Mouse (Mus musculus): Measurements from ENCODE around the gene Aunip. TPM values are rescaled to one million over a fixed set of nuclear protein-coding genes. Genes with fewer than 3 reads are reported as not detected.

The Aunip gene
- polyA plus RNA-seq, 1 experiment from 2014 or later, result 6.9 TPM

DNA sequence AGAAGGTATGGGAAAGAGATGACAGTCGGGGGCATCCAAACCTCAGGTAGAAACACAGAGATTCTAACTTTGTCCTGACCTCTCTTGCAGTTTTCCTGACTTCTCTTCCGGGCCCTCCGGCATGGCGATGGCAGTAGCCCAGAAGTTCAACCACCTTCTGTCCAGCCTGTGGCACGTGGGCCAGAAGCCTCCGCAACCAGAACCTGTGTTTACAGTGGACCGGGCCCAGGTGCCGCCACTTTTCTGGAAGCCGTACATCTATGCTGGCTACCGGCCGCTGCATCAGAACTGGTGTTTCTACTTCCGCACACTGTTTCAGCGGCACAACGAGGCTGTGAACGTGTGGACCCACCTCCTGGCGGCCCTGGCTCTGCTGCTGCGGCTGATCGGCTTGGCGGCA lies 4.1 kb upstream of the Aunip start:
- no peak for TF ChIP-seq EP300 (IDR thresholded peaks at IDR 0.05; ENCODE audit: low read depth)
- TF ChIP-seq CTCF (IDR thresholded peaks at IDR 0.05; ENCODE audit: low read depth), result no peak
- Histone ChIP-seq H3K4me1 (ENCODE audit: insufficient read depth) (peaks cover 30% of the 10 kb centered on the region), H3K27me3 (ENCODE audit: insufficient read depth, low read length) (no peaks in the 10 kb centered on the region), H3K4me3 (ENCODE audit: low read depth, low read length) (no peak overlapping the region), H3K27ac (ENCODE audit: low read depth) (no peak overlapping the region), H3K9me3 (ENCODE audit: low read length) (no peaks in the 10 kb centered on the region), H3K36me3 (replicated peaks; ENCODE audit: insufficient read depth, low read length) (peaks cover 8% of the 10 kb centered on the region; the same call in 1 of the 2 replicates), H3K9ac (replicated peaks) (no peak overlapping the region), H3K4me2 (ENCODE audit: low read depth, low read length) (no peak overlapping the region)
- ATAC-seq (no peak), DNase-seq (no peak)
- 93% methylated on average over 19 of the region's 19 CpGs for WGBS (ENCODE audit: insufficient replicate concordance)

- DNase-seq, result no peak
- Histone ChIP-seq H3K4me2 (ENCODE audit: low read depth, low read length) (peak overlapping the region; percentile 96), H3K36me3 (replicated peaks; ENCODE audit: insufficient read depth, low read length) (peaks cover 10% of the 10 kb centered on the region; the same call in 1 of the 2 replicates), H3K4me1 (ENCODE audit: insufficient read depth) (peaks cover 40% of the 10 kb centered on the region), H3K4me3 (ENCODE audit: low read depth, low read length) (peak overlapping the region; percentile 70; the same call in 1 of the 2 replicates), H3K9ac (replicated peaks) (no peak overlapping the region), H3K27me3 (ENCODE audit: insufficient read depth, low read length) (no peaks in the 10 kb centered on the region), H3K27ac (ENCODE audit: low read depth) (no peak overlapping the region), H3K9me3 (ENCODE audit: low read length) (no peaks in the 10 kb centered on the region)
- TF ChIP-seq EP300 (IDR thresholded peaks at IDR 0.05; ENCODE audit: low read depth) (no peak), CTCF (IDR thresholded peaks at IDR 0.05; ENCODE audit: low read depth) (no peak)
- 81% methylated on average over 4 of the region's 4 CpGs for whole genome bisulfite sequencing (ENCODE audit: insufficient replicate concordance)
- no peak for ATAC-seq
These were observed 403 bp upstream of the Aunip start for GRCm38 (mm10) chr4:134510396-134510795.

- peaks cover 34% of the 10 kb centered on the region for H3K4me1 ChIP-seq (ENCODE audit: insufficient read depth)
- ATAC-seq, result no peak
- H3K27ac ChIP-seq (ENCODE audit: low read depth), result peak overlapping the region; percentile 68; the same call in 1 of the 2 replicates
These were observed 931 bp downstream of the Aunip start for GRCm38 (mm10) chr4:134511730-134512129.

DNA sequence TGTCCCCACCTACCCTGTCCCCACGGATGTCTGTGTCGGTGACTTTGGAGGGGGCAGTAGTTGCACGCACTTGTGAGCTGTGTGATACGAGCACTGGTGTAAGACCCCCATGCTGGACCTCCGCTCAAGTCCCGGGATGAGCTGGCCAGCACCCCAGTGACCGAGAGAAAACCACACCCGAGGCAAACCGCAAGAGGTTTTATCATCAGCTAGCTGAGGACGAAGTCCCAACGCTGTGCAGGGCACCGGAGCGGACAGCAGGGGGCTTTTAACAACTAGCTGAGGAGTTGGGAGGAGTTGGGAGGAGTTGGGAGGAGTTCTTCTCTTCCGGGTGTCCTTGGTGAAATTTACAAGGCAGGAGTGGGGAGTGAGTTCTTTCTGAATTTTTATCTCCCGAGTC lies 2.0 kb downstream of the Aunip start:
- ATAC-seq, result peak; percentile 55
- H3K4me3 ChIP-seq (ENCODE audit: low read depth, low read length), result peak overlapping the region; percentile 70

More at GRCm38 (mm10) chr4:134511730-134512129, 931 bp downstream of the Aunip start:
- WGBS (ENCODE audit: insufficient replicate concordance), result 26% methylated on average over 6 of the region's 6 CpGs
- H3K27me3 ChIP-seq (ENCODE audit: insufficient read depth, low read length), result no peaks in the 10 kb centered on the region
- H3K9me3 ChIP-seq (ENCODE audit: low read length), result no peaks in the 10 kb centered on the region
- no peak for TF ChIP-seq CTCF (IDR thresholded peaks at IDR 0.05; ENCODE audit: low read depth)
- no peak for TF ChIP-seq EP300 (IDR thresholded peaks at IDR 0.05; ENCODE audit: low read depth)
- no peak for DNase-seq
- H3K36me3 ChIP-seq (replicated peaks; ENCODE audit: insufficient read depth, low read length), result peaks cover 9% of the 10 kb centered on the region; the same call in 1 of the 2 replicates
- H3K4me2 ChIP-seq (ENCODE audit: low read depth, low read length), result peak overlapping the region; percentile 96
- peak overlapping the region; percentile 70 for H3K4me3 ChIP-seq (ENCODE audit: low read depth, low read length)
- H3K9ac ChIP-seq (replicated peaks), result peak overlapping the region; percentile 74

DNA sequence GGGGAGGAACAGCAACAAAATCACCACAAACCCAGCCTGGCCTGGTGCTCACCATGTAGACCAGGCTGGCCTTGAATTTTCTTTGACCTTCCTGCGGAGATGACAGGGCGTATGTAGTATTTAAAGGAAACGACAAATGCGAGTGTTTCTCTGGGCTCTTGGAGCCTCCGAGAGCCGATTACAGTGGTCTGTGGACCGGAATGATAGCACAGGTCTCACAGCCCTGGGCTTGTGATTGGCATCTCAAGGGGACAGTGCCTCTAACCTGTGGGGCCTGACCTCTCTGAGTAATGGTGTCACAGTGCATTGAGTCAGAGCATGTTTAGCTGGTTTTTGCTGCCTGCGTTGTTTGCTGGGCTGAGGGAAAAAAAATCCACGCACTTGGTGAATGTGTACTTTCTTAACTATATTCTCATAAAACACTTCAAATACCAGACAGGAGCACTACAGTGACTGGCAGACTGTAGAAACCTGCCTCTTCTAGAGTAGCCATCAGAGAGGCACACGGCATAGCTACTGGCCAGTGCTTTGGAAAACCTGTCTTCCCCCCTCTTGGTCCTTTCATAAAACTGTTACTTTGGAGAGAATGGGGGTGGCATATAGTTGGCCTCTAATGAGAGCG lies 3.6 kb downstream of the Aunip start:
- no peak for TF ChIP-seq EP300 (IDR thresholded peaks at IDR 0.05; ENCODE audit: low read depth)
- DNase-seq (no peak), ATAC-seq (no peak)
- Histone ChIP-seq H3K4me2 (ENCODE audit: low read depth, low read length) (0 out of 2 replicates have a peak overlapping the region, but pooled peaks have one; percentile 27), H3K36me3 (replicated peaks; ENCODE audit: insufficient read depth, low read length) (0 out of 2 replicates have a peak, but pooled peaks cover 2% of the 10 kb centered on the region), H3K9me3 (ENCODE audit: low read length) (no peaks in the 10 kb centered on the region), H3K9ac (replicated peaks) (no peak overlapping the region), H3K27ac (ENCODE audit: low read depth) (no peak overlapping the region), H3K4me3 (ENCODE audit: low read depth, low read length) (no peak overlapping the region), H3K27me3 (ENCODE audit: insufficient read depth, low read length) (no peaks in the 10 kb centered on the region), H3K4me1 (ENCODE audit: insufficient read depth) (peaks cover 31% of the 10 kb centered on the region)
- 79% methylated on average over 11 of the region's 11 CpGs for WGBS (ENCODE audit: insufficient replicate concordance)

More for the DNA sequence above, 2.0 kb downstream of the Aunip start:
- DNase-seq, result peak; percentile 88
- Histone ChIP-seq H3K27me3 (ENCODE audit: insufficient read depth, low read length) (no peaks in the 10 kb centered on the region), H3K36me3 (replicated peaks; ENCODE audit: insufficient read depth, low read length) (0 out of 2 replicates have a peak, but pooled peaks cover 2% of the 10 kb centered on the region), H3K4me2 (ENCODE audit: low read depth, low read length) (peak overlapping the region; percentile 96), H3K27ac (ENCODE audit: low read depth) (peak overlapping the region; percentile 31), H3K9me3 (ENCODE audit: low read length) (no peaks in the 10 kb centered on the region), H3K4me1 (ENCODE audit: insufficient read depth) (peaks cover 32% of the 10 kb centered on the region), H3K9ac (replicated peaks) (no peak overlapping the region)
- TF ChIP-seq EP300 (IDR thresholded peaks at IDR 0.05; ENCODE audit: low read depth) (no peak), CTCF (IDR thresholded peaks at IDR 0.05; ENCODE audit: low read depth) (peak; percentile 76)
- 7% methylated on average over 15 of the region's 15 CpGs for WGBS (ENCODE audit: insufficient replicate concordance)

DNA sequence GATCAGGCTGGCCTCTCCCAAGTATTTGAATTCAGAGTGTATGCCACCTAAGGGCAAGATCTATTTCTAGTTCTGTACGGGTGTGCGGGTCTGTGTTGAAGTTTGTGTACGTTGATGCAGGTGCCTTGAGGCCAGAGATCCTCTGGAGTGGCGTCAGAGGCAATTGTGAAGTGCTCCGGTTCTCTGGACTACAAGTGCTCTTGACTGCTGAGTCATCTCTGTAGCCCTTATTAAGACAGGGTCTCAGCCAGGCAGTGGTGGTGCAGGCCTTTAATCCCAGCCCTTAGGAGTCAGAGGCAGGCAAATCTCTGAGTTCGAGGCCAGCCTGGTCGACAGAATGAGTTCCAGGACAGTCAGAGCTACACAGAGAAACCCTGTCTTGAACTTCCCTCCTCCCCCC lies 4.8 kb downstream of the Aunip start:
- H3K9me3 ChIP-seq (ENCODE audit: low read length), result no peaks in the 10 kb centered on the region
- no peak for DNase-seq
- TF ChIP-seq EP300 (IDR thresholded peaks at IDR 0.05; ENCODE audit: low read depth) (no peak), CTCF (IDR thresholded peaks at IDR 0.05; ENCODE audit: low read depth) (no peak)
- H3K9ac ChIP-seq (replicated peaks), result no peak overlapping the region
- no peak overlapping the region for H3K27ac ChIP-seq (ENCODE audit: low read depth)
- ATAC-seq, result no peak
- H3K27me3 ChIP-seq (ENCODE audit: insufficient read depth, low read length), result no peaks in the 10 kb centered on the region
- no peak overlapping the region for H3K4me2 ChIP-seq (ENCODE audit: low read depth, low read length)
- H3K36me3 ChIP-seq (replicated peaks; ENCODE audit: insufficient read depth, low read length), result peaks cover 4% of the 10 kb centered on the region; the same call in 1 of the 2 replicates
- H3K4me3 ChIP-seq (ENCODE audit: low read depth, low read length), result no peak overlapping the region
- H3K4me1 ChIP-seq (ENCODE audit: insufficient read depth), result peaks cover 28% of the 10 kb centered on the region
- WGBS (ENCODE audit: insufficient replicate concordance), result 63% methylated on average over 7 of the region's 7 CpGs
